Mouse (Mus musculus) testis, adult 2 months (tissue): ENCODE results near the gene Arl5c.

Experiments used
- CTCF ChIP-seq: fragments of 200-500 bp; IDR thresholded peaks from 2 replicates; pipeline ENCODE4 v1.5.1; 2012; ENCODE audit warnings: low read depth, mild to moderate bottlenecking, inconsistent platforms, low read length, moderate library complexity; ENCODE audit not compliant: control insufficient read depth, insufficient read depth, insufficient replicate concordance
- POLR2A ChIP-seq: fragments of 200-500 bp; IDR thresholded peaks from 2 replicates; pipeline ENCODE4 v1.6.1; 2012; ENCODE audit warnings: low read depth, mild to moderate bottlenecking, inconsistent platforms, low read length, moderate library complexity; ENCODE audit not compliant: control insufficient read depth

- TF ChIP-seq CTCF (no peak), POLR2A (no peak)
Measured at GRCm38 (mm10) chr11:98020710-98021109, 24.7 kb upstream of the Arl5c start.
